Mouse (Mus musculus) CD8-positive naive resting alpha-beta T cell, adult 57 days (primary cell): ENCODE data around the gene Hint3. TPM values are rescaled to one million over a fixed set of nuclear protein-coding genes. Genes with fewer than 3 reads are reported as not detected.

Experiments used
- total RNA-seq: library from RNA; stranded (reverse); gene quantifications from one replicate; pipeline ENCODE4 v1.2.4, GENCODE M21; 2023

The Hint3 gene
- total RNA-seq = 12.7 TPM

GRCm38 (mm10) chr10:30629513-30629912 lies at the start of gene Hint3:
TSS of gene Hint3 (minus strand) at chr10:30629632.

GRCm38 (mm10) chr10:30600542-30600966 lies 28.9 kb downstream of the Hint3 start, which contains the start of gene Trmt11:
TSS of gene Trmt11 (minus strand) at chr10:30600749.

Other genes starting within 250 kb of the Hint3 start
- 14.8 TPM for gene Trmt11, start 28.9 kb downstream of the Hint3 start, total RNA-seq
- gene Ncoa7, start 173.7 kb upstream of the Hint3 start, total RNA-seq = 17.3 TPM
- gene Hey2, start 213.2 kb upstream of the Hint3 start, total RNA-seq = not detected